Mouse (Mus musculus) retina, embryonic 14.5 days (tissue): ENCODE measurements around the gene Fuz.

Source experiments
- DNase-seq: peaks from one replicate; pipeline ENCODE4 v3.0.0-alpha.2; 2015; ENCODE audit warnings: low spot score

Gene Fuz

DNA sequence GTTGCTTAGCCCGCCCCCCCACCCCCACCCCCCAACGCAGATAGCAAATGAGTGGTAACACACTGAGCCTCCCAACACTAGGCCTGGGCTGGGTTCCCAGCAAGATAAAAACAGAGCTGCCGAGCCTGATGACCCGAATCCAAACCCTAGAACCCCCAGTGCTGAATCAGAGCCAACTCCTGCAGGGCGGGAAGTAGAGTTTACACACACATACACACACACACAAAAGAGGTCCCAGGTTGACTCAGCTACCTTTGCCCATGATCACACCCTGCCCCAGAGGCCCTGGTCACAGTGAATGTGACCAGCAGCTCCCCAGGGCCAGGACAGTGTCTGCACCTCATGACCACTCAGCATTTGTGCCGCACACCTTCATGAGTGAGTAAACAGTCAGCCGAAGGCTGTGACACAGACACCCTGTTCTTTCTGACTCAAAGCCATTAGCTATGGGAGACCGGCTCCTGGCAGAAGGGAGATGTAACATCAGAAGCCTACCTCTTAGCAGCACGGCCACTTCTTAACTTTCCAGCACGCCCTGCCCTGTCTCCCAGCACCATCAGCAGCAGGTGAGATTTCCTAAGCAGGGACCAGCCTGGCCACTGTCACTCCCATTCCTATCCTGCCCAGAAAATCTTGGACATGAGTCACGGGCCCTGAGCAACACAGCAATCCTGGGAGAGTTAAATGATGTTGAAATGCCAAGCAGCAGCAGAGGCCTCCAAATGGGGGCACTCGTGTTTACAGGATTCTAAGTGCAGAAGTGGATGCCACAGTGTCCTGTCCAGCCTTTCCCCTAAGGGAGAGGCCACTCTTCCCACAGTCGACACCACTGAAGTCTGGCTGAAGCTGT lies 7.4 kb upstream of the Fuz start:
- no peak for DNase-seq

DNA sequence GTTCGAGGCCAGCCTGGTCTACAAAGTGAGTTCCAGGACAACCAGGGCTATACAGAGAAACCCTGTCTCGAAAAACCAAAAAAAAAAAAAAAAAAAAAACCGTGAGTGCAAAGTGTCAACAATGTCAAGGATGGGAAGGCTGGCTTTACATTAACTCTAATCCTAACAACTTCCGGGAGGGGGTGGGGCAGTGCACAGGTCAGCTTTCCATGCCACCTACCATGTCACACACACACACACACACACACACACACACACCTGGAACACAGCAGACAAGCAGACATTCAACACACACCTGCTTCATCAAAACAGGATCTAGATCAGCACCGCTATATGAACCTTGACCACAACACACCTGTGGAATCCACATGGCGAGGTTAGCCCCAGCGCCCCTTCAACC lies 5.7 kb upstream of the Fuz start:
- DNase-seq, result no peak

DNA sequence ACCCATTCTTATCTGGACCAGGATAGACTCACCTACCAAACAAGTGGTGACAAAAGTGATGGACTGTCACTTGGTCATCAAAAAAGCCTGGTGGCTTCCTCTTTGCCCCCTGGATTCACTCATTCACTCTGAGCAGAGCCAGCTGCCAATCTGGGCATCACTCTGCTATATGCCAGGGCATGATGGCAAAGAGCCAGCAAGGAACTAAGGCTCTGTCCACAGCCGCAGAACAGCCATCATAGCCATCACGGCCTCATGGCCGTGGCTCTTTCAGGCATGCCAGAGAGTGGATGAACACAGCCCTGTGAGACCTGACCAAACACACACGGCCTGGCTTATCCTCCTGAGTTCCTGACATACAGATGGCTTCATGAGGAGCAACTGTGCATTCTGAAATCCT lies 5.1 kb upstream of the Fuz start:
- no peak for DNase-seq

DNA sequence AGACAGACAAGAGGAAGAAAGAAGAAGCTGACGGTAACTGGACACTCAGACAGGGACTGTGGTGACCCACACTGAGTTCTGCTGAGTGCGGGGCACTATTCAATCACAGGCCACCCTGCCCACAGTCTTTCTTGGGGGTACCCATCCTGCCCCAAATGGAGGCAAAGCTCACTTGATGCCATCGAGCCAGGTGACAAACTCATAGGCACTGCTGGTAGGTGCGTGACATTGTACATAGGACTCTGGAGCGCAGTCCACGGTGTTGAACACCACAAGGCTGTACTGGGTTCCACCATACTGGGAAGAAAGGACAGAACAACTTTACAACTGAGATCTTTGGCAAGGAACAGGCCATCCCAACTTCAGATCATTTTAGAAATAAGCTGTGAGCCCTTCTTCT lies 4.3 kb upstream of the Fuz start:
- no peak for DNase-seq

DNA sequence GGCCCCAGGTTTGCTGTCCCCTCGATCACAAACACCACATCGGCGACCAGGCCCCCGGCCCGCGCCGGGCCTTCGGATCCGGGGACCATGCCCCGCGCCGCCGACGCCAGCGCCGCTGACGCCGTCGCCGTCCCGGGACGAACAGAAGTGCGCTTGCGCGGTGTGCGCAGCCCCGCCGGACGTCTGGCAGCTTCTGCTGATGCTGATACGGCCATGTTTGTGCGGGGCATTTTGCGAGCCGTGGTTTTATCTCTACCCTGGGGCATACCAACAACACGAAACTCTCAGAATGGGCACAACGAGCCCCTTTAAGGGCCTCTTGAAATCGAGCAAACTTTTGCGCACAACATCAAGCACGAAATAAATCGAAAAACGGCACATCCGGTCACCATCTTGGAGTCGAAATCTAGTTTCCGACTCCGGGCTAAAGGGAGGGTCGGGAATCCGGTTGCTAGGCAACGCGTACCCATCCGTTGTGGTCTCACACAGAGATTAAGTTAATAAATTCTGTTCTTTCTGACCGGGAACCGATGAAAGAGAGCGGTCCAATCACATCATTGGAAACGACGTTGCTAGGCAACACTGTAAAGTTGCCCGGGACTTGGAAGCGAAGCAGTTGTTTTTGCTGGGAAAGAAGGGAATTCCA lies 3.5 kb upstream of the Fuz start, which contains the start of gene Med25:
Gene Med25, minus strand, starts transcription at position 437 of the 646 bp plus-strand sequence.
- DNase-seq, result peak; percentile 97

DNA sequence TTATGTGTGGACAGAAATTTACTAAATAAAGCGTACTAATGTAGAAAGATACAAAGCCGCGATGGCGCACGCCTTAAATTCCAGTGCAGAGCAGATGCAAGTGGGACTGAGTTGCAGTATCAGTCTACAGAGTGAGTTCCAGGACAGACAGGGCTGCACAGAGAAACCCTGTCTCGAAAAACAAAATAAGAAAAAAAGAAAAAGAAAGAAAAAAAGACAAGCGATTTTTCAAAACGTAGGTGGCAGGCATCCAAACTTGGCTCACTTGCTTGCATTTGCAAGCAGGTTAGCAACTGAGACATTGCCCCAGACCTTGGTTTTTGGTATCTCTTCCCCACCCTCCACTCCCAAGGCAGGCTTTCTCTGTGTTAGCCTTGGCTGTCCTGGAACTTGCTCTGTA lies 2.7 kb upstream of the Fuz start:
- DNase-seq, result no peak

DNA sequence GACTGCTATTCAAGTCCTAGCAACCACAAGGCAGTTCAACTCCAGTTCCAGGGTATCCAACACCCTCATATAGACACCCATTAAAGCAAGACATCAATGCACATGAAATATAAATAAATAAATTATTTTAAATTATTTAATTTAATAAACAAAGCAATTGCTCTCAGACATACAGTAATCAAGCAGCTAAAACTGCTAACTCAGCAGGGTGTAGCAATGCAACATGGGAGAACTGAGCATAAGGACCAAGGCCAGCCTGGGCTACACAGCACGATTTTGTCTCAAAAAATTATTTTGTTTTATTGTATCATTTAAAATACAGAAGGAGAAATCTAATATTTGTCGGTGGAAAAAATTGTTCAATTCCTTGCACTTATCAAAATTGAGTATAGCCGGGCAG lies 1.7 kb upstream of the Fuz start:
- DNase-seq, result no peak

DNA sequence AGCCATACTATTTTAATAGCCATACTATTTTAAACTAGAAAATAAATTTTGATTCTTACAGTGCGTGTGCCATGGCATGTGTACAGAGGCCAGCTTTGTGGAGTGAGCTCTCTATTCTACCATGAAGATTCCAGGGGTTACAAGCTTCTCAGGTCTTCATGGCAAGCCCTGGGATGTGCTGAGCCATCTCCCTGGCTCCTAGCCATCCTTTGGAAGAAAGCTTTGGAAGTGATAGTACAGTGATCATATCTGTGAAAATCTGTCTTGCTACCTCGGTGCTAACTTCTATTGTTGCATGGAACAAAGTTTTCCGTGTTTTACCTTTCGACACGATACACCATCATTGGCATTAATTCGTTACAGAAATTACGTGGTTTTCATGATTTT lies 680 bp upstream of the Fuz start:
- DNase-seq, result no peak

DNA sequence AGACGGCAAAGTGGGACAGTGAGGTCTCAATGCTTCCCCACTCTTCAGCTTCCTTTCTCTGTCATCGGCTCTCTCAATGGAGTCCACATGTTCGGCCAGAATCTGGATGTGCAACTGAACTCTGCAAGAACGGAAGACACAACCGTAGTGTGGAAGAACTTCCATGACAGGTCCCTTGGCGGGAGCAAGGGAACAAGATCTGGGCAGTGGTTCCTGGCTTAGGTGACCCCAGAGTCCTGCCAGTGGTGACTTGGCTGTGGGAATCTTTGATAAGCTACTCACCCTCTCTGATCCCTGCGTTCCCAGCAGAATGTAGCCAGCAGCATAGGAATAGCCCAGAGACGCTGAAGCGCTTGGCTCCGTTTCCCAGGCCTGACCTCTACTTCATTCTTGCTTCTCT lies 620 bp downstream of the Fuz start:
- DNase-seq, result peak; percentile 15

DNA sequence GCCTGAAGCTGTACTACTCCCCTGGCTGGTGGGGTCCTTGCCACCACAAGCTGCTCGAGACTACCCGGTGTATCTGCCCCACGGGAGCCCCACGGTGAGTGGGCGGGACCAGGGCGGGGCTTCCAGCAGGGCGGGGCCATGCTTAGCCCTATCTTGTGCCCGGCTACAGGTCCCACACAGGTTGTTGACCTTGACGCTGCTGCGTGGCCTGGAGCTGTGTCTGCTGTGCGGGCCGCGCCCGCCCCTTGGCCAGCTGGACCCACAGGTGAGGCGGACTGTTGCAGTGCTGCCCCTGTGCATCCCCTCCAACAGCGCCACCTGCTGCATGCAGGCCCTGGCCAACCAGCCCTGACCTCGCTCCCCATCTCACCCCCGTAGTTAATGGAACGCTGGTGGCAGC lies 2.7 kb downstream of the Fuz start:
- no peak for DNase-seq

DNA sequence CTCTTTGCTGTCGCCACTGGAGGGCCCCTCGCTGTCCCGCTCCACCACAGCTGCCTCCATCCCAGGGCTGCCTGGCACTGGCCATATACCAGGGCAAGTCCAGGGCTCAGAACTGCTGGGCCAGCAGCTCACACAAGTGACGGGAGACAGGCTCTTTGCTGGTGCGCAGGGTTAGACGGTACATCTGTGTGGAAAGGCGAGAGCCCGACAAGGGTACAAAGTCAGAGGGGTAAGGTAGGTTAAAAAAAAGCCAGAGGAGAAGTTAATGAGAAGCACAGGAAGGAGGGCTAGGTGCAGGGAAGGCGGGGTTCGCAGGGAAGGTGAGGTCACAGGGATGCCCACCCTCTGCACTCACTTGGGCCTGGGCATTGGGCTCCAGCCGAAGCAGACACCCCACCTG lies 4.8 kb downstream of the Fuz start:
- DNase-seq, result no peak

DNA sequence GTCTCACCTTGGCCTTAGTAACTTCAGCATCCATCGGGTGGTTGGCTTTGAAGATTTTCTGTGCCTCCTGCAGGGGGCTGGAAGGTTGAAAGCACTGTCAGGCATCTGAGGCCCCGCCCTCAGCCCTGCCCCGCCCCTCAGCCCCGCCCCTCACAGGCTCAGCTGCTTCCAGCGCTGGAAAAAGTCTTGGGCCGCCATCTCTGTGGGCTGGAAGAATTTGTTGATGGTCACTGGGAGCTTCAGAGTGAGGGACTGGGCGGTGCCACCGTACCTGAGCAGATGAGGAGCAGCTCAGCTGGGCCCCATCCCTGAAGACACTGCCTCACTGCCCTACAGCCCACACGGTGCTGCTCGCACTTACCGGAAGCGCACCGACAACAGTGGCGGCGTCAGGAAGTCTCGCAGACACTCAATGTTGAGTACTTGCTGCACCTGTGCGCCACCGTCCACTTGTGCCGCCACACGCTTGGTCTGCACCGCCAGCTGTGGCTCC lies 5.4 kb downstream of the Fuz start:
- peak; percentile 80 for DNase-seq

DNA sequence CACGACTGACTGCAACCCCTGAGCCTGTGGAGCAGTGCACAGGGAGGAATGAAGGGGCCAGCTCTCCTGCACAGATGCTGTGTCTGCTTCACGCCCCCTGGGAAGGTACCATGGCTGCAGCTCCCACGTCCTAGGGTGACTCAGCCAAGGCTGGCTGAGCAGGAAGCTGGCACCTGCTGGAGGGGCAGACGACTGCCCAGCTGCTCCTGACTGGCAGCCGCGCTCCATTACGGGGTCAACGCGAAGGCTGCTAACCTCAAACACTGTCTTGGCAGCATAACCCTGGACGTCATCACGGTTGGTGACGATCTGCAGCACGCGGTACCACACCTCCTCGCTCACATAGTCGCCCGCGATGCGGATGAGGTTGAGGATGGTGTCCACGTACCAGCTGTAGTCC lies 9.6 kb downstream of the Fuz start:
- DNase-seq, result no peak

DNA sequence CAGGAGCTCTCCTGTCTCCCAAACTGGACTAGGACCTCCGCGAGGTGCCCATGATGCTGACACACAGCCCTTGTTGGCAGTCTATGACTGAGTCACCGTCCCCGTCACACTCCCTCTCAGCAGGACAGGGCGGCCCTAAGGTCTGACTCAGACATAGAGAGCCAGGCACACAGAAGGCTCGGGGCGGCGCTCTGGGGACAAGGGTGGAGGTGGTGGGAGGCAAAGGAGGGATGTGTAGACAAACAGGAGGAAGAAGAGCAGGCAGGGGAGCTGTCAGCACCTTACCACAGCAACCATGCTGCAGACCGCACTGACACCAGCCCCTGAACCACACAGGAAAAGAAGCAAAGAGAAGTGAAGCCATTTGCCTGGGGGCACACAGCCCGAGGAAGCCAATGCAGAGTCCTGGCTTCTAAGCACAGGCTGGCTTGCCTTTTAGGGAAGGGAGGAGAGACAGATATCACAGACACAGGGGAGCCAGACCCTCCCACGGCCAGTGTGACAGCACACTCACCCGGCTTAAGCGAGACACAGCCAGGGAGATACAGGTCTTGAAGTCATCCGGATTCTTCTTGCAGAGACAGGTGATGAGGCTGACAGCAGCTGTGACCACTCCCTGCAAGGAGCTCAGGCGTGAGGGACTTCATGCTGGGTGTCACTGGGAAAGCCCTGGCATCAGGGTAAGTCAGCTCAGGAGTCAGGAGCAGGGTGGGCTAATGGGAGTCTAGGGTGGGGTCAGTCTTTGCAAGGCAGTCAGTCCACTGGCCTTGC lies 13.0 kb downstream of the Fuz start:
- no peak for DNase-seq

DNA sequence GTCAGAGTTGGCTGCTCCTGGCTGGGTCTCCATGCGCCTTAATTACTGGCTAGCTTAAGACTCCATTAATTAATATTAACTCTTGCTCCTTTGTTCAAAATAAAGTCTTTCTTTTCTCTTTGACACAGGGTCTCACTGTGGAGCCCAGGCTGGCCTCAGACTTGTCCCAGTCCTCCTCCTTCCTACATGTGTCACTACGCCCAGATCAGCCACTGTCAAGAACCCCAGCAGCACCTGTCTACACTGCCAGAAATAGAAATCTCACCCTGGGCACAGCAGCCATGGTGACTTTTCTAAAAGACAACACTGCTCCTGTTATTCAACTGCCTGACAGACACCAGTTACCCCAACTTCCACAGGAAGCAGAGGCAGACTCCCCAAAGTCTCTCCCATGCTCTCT lies 18.5 kb downstream of the Fuz start:
- no peak for DNase-seq

DNA sequence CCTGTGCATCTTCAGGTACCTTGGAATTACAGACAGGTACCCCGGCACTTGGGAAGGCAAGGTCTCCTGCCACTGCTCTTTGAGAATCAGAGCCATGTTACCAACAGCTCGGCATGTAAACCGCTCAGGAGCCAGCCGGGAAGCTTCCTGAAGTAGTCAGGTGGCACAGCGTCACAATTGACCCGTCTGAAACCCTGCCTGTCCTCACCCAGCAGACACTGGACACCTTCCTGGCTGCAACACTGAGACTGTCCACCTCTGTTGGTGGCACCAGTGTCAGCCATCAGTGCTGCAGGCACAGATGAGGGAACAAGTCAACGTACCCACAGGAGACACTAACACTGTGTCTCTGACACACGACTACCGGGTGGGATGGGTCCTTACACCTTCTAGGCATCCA lies 19.4 kb downstream of the Fuz start:
- no peak for DNase-seq

DNA sequence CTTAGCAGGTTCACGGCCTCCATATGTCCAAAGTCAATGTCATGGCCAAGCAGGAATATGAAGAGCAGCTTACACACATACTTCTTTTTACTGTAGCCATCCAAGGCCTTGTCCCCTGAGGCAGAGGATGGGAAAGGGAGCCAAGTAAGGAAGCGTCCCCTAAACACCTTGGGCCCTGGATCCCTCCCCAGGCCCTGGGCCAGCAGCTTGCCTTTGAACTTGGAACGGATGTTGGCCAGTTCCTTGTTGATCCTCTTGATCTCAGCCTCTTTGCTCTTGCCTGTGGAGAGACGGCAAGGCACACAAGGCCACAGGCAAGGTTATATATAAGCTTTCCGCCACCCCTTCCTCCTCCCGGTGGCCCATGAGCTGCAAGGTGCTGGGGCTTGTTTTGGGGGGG lies 20.3 kb downstream of the Fuz start:
- DNase-seq, result no peak

DNA sequence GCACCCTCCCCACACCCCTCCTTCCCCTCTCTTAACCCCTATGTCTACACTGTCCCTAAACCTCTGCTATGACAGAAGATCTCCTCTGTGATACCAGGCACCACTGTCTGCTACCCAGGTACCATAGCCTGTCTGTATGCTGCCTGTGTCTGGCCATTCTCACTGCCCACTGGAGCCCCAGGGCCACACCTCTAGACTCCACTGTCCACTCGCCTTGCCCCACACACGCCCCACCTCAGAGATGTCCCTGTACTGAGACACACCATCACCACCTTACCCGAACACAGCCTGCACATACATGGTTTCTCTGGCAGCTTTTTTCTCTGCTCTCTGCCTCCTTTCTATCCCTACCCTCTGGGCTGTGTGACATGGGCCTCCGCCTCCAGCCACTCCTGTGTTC lies 21.0 kb downstream of the Fuz start:
- DNase-seq, result no peak

DNA sequence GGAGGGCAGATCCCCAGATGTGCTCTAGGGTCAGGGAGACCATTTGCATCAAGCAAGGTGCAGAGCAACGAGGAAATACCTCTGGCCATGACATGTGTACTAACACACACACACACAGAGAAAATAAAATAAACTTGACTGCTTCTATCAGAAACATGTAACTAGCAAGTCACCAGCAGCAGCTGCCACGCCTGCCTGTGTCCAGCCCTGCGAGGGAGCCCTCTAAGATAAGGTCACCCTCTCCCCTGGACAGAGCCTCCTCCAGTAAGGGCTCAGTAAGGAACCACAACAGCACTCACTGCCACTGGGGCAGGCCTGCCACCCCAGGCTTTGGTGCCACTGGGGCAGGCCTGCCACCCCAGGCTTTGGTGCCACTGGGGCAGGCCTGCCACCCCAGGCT lies 22.3 kb downstream of the Fuz start:
- DNase-seq, result no peak

DNA sequence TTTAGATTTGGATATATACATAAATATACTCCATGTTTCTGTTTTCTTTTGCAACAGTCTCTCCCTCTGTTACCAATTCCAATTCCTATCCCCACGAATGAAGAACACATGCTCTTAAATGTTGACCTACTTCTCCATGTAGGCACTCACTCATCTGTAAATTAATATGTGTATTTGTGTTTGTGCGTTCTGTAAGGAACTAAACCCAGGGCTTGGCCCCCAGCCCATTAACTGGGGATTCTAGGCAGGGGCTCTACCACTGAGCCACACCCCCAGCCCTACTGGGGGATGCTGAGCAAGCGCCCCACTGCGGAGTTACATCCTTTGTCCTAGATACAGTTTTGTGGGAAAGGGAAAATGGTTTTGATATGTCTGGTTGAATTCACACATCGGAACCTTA lies 23.2 kb downstream of the Fuz start:
- DNase-seq, result no peak

DNA sequence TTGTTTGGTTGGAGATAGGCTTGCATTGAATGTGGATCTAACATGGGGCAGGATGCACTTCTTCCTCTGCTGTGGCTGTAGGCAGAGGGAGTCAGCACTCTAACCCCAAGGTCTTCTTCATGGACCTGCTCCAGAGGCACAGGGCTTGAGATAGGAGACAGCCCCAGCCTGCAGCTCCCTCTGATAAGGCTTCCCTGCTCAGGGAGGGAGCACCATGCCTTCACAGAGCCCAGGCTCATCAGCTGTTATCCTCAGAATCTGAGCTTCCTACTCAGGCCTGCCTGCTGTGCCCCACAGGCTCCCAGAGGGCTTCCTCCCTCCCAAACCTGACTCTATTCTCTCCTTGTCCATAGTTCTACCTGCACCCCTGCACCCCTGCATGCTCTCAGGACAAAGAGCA lies 26.7 kb downstream of the Fuz start:
- no peak for DNase-seq

DNA sequence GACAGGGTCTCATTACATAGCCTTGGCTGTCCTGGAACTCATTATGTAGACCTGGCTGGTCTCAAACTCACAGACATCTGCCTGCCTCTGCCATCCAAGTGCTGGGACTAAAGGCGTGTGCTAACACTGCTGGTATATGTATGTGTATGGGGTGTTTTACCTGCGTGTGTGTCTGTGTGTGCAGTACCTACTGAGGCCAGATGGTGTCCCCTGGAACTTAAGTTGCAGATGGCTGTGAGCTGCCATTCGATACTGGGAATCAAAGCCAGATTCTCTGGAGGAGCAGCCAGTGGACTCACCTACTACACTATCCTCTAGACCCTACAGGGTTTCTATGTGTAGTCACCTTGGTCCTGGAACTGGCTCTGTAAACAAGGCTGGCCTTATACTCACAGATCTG lies 29.6 kb downstream of the Fuz start:
- peak; percentile 39 for DNase-seq

DNA sequence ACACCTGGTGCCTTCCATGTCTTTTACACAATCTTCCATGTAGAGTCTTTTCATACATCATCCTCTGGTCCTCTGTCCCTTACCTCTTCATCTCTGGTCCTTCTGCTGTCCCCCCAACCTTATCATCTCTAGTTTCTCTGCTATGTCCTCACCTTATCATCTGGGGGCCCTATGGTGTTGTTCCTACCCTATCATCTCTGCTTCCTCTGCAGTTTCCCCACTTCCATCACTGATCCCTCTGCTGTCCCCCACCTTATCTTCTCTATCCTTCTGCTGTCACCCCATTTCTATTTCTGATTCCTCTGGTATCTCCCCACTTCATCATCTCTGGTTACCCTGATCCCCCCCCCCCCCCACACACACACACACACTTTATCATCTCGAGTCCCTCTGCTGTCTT lies 32.7 kb downstream of the Fuz start:
- DNase-seq, result no peak
